ENCODE assay signal across 8 mouse cellular contexts in genomic region chr16:55820161-55820915, GRCm38 (mm10). TPM values are rescaled to one million over a fixed set of nuclear protein-coding genes. Genes with fewer than 3 reads are reported as not detected.
A peak's percentile ranks its signal among the peaks of the same experiment; 100 is the strongest.
DNase-seq lines count a peak whose midpoint lies in the region; ATAC-seq and TF ChIP-seq lines count a peak whose summit lies in the region.

No protein-coding gene starts in this region.

- no peaks in the 10 kb centered on the region for H3K27me3 ChIP-seq in ES-Bruce4 (ENCODE audit: control insufficient read depth, insufficient read depth, low read length, poor library complexity, severe bottlenecking)
- H3K27me3 ChIP-seq in forebrain, postnatal 0 days (ENCODE audit: insufficient read depth, low read length), result no peaks in the 10 kb centered on the region
- H3K27me3 ChIP-seq in kidney, embryonic 15.5 days, result no peaks in the 10 kb centered on the region
- peaks cover 16% of the 10 kb centered on the region for H3K27me3 ChIP-seq in midbrain, embryonic 14.5 days (ENCODE audit: control insufficient read depth, insufficient read depth, low read length)

- H3K4me2 ChIP-seq in forebrain, postnatal 0 days (ENCODE audit: low read depth), result peak overlapping the region; percentile 98
- H3K4me2 ChIP-seq in kidney, embryonic 15.5 days, result peak overlapping the region; percentile 68
- H3K4me2 ChIP-seq in midbrain, embryonic 14.5 days (ENCODE audit: low read length), result peak overlapping the region; percentile 94

- H3K9ac ChIP-seq in ES-Bruce4 (ENCODE audit: low read depth, poor library complexity, severe bottlenecking), result peak overlapping the region; percentile 92
- no peak overlapping the region for H3K9ac ChIP-seq in forebrain, postnatal 0 days
- peak overlapping the region; percentile 70 for H3K9ac ChIP-seq in kidney, embryonic 15.5 days
- H3K9ac ChIP-seq in midbrain, embryonic 14.5 days (replicated peaks; ENCODE audit: low read length), result peak overlapping the region; percentile 74; the same call in 1 of the 2 replicates

- peaks cover 24% of the 10 kb centered on the region for H3K36me3 ChIP-seq in ES-Bruce4 (ENCODE audit: control insufficient read depth, insufficient read depth, low read length, poor library complexity, severe bottlenecking)
- peaks cover 22% of the 10 kb centered on the region for H3K36me3 ChIP-seq in forebrain, postnatal 0 days (ENCODE audit: insufficient read depth)
- peaks cover 33% of the 10 kb centered on the region for H3K36me3 ChIP-seq in kidney, embryonic 15.5 days
- H3K36me3 ChIP-seq in midbrain, embryonic 14.5 days (ENCODE audit: control insufficient read depth, insufficient read depth, low read length), result peaks cover 18% of the 10 kb centered on the region

- no peak overlapping the region for H3K27ac ChIP-seq in ES-Bruce4 (ENCODE audit: insufficient read depth, low read length)
- H3K27ac ChIP-seq in forebrain, postnatal 0 days (ENCODE audit: low read depth, low read length), result no peak overlapping the region
- peak overlapping the region; percentile 86; the same call in 1 of the 2 replicates for H3K27ac ChIP-seq in kidney, embryonic 15.5 days
- no peak overlapping the region for H3K27ac ChIP-seq in midbrain, embryonic 14.5 days (replicated peaks; ENCODE audit: low read depth, low read length)

- no peak for TF ChIP-seq POLR2A in ES-Bruce4 (IDR thresholded peaks at IDR 0.05; ENCODE audit: insufficient read depth, low read length)

- H3K4me3 ChIP-seq in ES-Bruce4 (ENCODE audit: low read depth, low read length), result peak overlapping the region; percentile 70
- H3K4me3 ChIP-seq in forebrain, postnatal 0 days (ENCODE audit: low read depth, low read length), result peak overlapping the region; percentile 75
- peak overlapping the region; percentile 73 for H3K4me3 ChIP-seq in kidney, embryonic 15.5 days (replicated peaks)
- H3K4me3 ChIP-seq in midbrain, embryonic 14.5 days (replicated peaks; ENCODE audit: low read depth, low read length), result peak overlapping the region; percentile 78

- no peak for TF ChIP-seq EP300 in ES-Bruce4 (IDR thresholded peaks at IDR 0.05; ENCODE audit: insufficient read depth, low read depth, low read length)

- 45% methylated on average over 13 of the region's 13 CpGs for WGBS in forebrain, postnatal 0 days
- WGBS in kidney, embryonic 15.5 days, result 43% methylated on average over 13 of the region's 13 CpGs
- WGBS in midbrain, embryonic 14.5 days, result 66% methylated on average over 13 of the region's 13 CpGs

- peaks cover 6% of the 10 kb centered on the region for H3K4me1 ChIP-seq in ES-Bruce4 (ENCODE audit: control insufficient read depth, insufficient read depth, low read length)
- 0 out of 2 replicates have a peak, but pooled peaks cover 6% of the 10 kb centered on the region for H3K4me1 ChIP-seq in forebrain, postnatal 0 days (ENCODE audit: insufficient read depth)
- H3K4me1 ChIP-seq in kidney, embryonic 15.5 days, result peaks cover 41% of the 10 kb centered on the region
- peaks cover 4% of the 10 kb centered on the region; the same call in 1 of the 2 replicates for H3K4me1 ChIP-seq in midbrain, embryonic 14.5 days (ENCODE audit: control insufficient read depth, insufficient read depth, low read length)

- intact Hi-C loops in left cerebral cortex, postnatal 14 days (cut with DNase I), result loop anchor here (10.0 kb wide), 1 partner anchor 266 kb away; no protein-coding TSS in a partner anchor

- no peak for TF ChIP-seq CTCF in ES-Bruce4 (IDR thresholded peaks at IDR 0.05; ENCODE audit: low read depth, low read length)
- TF ChIP-seq CTCF in forebrain, postnatal 0 days (IDR thresholded peaks at IDR 0.05; ENCODE audit: low read depth), result no peak

- no peak for ATAC-seq in forebrain, postnatal 0 days
- no peak for ATAC-seq in kidney, embryonic 15.5 days (replicated peaks; ENCODE audit: low FRiP score)
- ATAC-seq in midbrain, embryonic 14.5 days (ENCODE audit: low FRiP score, low TSS enrichment), result no peak

- peak; percentile 76 for DNase-seq in 3T3-L1 (ENCODE audit: low read depth, low spot score)
- DNase-seq in forebrain, postnatal 0 days, result no peak
- DNase-seq in midbrain, embryonic 14.5 days, result peak; percentile 15
- DNase-seq in left cerebral cortex, postnatal 14 days (ENCODE audit: low spot score in 2 of 2), result no peak
- DNase-seq in cerebellum, adult 8-10 months, result no peak
- no peak for DNase-seq in testis, postnatal 14 days (ENCODE audit: low spot score)

- no peaks in the 10 kb centered on the region for H3K9me3 ChIP-seq in ES-Bruce4 (replicated peaks; ENCODE audit: control insufficient read depth, insufficient read depth, low read length, poor library complexity, severe bottlenecking)
- H3K9me3 ChIP-seq in forebrain, postnatal 0 days (ENCODE audit: low read length), result no peaks in the 10 kb centered on the region
- H3K9me3 ChIP-seq in kidney, embryonic 15.5 days (replicated peaks), result no peaks in the 10 kb centered on the region
- no peaks in the 10 kb centered on the region for H3K9me3 ChIP-seq in midbrain, embryonic 14.5 days (ENCODE audit: control insufficient read depth, low read length)

RNA-seq across cellular contexts. Expression of gene Nfkbiz, which starts 18.4 kb away (rescaled TPM):
- polyA plus RNA-seq in ES-Bruce4 (2011; ENCODE audit: insufficient read depth, insufficient read length, low read depth, missing spikeins), result 6.0 and 6.1 TPM in 2 replicates
- total RNA-seq in forebrain, postnatal 0 days (2014; rRNA removed), result 1.9 and 2.4 TPM in 2 replicates
- polyA plus RNA-seq in forebrain, postnatal 0 days (2015; fragmentation: Nextera tagmentation; extraction: Ambion mirVana), result 1.1 and 1.5 TPM in 2 replicates
- polyA plus RNA-seq in kidney, embryonic 15.5 days (2015; fragmentation: Nextera tagmentation; extraction: Ambion mirVana), result 3.8 and 4.3 TPM in 2 replicates
- 1.2 and 1.3 TPM in 2 replicates for polyA plus RNA-seq in midbrain, embryonic 14.5 days (2014; fragmentation: Nextera tagmentation; extraction: Ambion mirVana)
- total RNA-seq in left cerebral cortex, postnatal 14 days (2021), result 1 to 10 TPM; 3.1 to 3.5 TPM

Comparison
In these comparisons a context has a peak if more than half of its experiments do, and no peak if none do; other contexts are left out.
1. DNase-seq: peak in 3T3-L1 (single experiment) and midbrain, embryonic 14.5 days (single experiment); none in forebrain, postnatal 0 days (single experiment), left cerebral cortex, postnatal 14 days (0 of 2), cerebellum, adult 8-10 months (single experiment) and testis, postnatal 14 days (single experiment).
2. Peak in every context shown above with its lines, with median percentiles within 50 percentile points of each other: H3K4me3 ChIP-seq and H3K4me2 ChIP-seq.